Mouse (Mus musculus): ENCODE measurements around the gene Brd3. TPM values are rescaled to one million over a fixed set of nuclear protein-coding genes. Genes with fewer than 3 reads are reported as not detected.

Gene Brd3
- total RNA-seq, 2 experiments from 2014 or later, result 42.6 to 53.0 TPM

- DNase-seq, result no peak
- intact Hi-C loops (cut with DNase I), result no loop called here
These were observed 74.9 kb downstream of the Brd3 start for GRCm38 (mm10) chr2:27432599-27432998.

GRCm38 (mm10) chr2:27430621-27431020 lies 76.8 kb downstream of the Brd3 start:
- intact Hi-C loops (cut with DNase I), result no loop called here

GRCm38 (mm10) chr2:27428071-27428470 lies 79.4 kb downstream of the Brd3 start:
- intact Hi-C loops (cut with DNase I), result loop anchor here (1.0 to 2.0 kb wide), 2 partner anchors 139 to 147 kb away; no protein-coding TSS in a partner anchor
- DNase-seq, result peak; percentile 87 to 92

More at GRCm38 (mm10) chr2:27430621-27431020, 76.8 kb downstream of the Brd3 start:
- DNase-seq, result no peak

GRCm38 (mm10) chr2:27426855-27427457 lies 80.5 kb downstream of the Brd3 start, which contains the start of gene Vav2:
Gene Vav2, minus strand, starts transcription at chr2:27427033.
- DNase-seq, result peak; percentile 93 to 95
- intact Hi-C loops (cut with DNase I), result no loop called here

GRCm38 (mm10) chr2:27426406-27426854 lies 81.0 kb downstream of the Brd3 start:
- DNase-seq, result no peak
- intact Hi-C loops (cut with DNase I), result no loop called here

- intact Hi-C loops (cut with DNase I), result no loop called here
- peak; percentile 59 to 60 for DNase-seq
These were observed 81.6 kb downstream of the Brd3 start for GRCm38 (mm10) chr2:27425751-27426405.

GRCm38 (mm10) chr2:27425161-27425611 lies 82.3 kb downstream of the Brd3 start:
- intact Hi-C loops (cut with DNase I), result no loop called here
- DNase-seq, result peak; percentile 57 to 61

GRCm38 (mm10) chr2:27423596-27423995 lies 83.9 kb downstream of the Brd3 start:
- intact Hi-C loops (cut with DNase I), result loop anchor here (5.0 kb wide), 1 partner anchor 46 kb away; no protein-coding TSS in a partner anchor
- DNase-seq, result peak; percentile 61 to 66

GRCm38 (mm10) chr2:27421293-27422068 lies 86.0 kb downstream of the Brd3 start:
- DNase-seq, result peak; percentile 75 to 81

GRCm38 (mm10) chr2:27418577-27419070 lies 88.8 kb downstream of the Brd3 start:
- intact Hi-C loops (cut with DNase I), result no loop called here
- peak in 1 of 2 experiments; percentile 41 for DNase-seq

More at GRCm38 (mm10) chr2:27421293-27422068, 86.0 kb downstream of the Brd3 start:
- intact Hi-C loops (cut with DNase I), result loop anchor here (5.0 kb wide), 1 partner anchor 44 kb away; no protein-coding TSS in a partner anchor

- intact Hi-C loops (cut with DNase I), result no loop called here
- DNase-seq, result no peak
These were observed 89.8 kb downstream of the Brd3 start for GRCm38 (mm10) chr2:27417648-27418153.

- intact Hi-C loops (cut with DNase I), result no loop called here
- DNase-seq, result peak; percentile 54 to 67
These were observed 91.0 kb downstream of the Brd3 start for GRCm38 (mm10) chr2:27416425-27416824.

- intact Hi-C loops (cut with DNase I), result no loop called here
- DNase-seq, result no peak
These were observed 92.2 kb downstream of the Brd3 start for GRCm38 (mm10) chr2:27415060-27415783.

- DNase-seq, result peak; percentile 56 to 62
- intact Hi-C loops (cut with DNase I), result no loop called here
These were observed 93.4 kb downstream of the Brd3 start for GRCm38 (mm10) chr2:27413936-27414657.

GRCm38 (mm10) chr2:27413582-27413935 lies 93.9 kb downstream of the Brd3 start:
- no peak for DNase-seq

GRCm38 (mm10) chr2:27412245-27412800 lies 95.1 kb downstream of the Brd3 start:
- no peak for DNase-seq
- intact Hi-C loops (cut with DNase I), result no loop called here

More at GRCm38 (mm10) chr2:27413582-27413935, 93.9 kb downstream of the Brd3 start:
- intact Hi-C loops (cut with DNase I), result no loop called here

GRCm38 (mm10) chr2:27411688-27412174 lies 95.7 kb downstream of the Brd3 start:
- DNase-seq, result peak in 1 of 2 experiments; percentile 44

GRCm38 (mm10) chr2:27410518-27411140 lies 96.8 kb downstream of the Brd3 start:
- no peak for DNase-seq
- intact Hi-C loops (cut with DNase I), result no loop called here

More at GRCm38 (mm10) chr2:27411688-27412174, 95.7 kb downstream of the Brd3 start:
- intact Hi-C loops (cut with DNase I), result no loop called here

All from heart, postnatal 10 days (tissue).